Mouse (Mus musculus): ENCODE measurements around the gene Gm45713.

- TF ChIP-seq CTCF (IDR thresholded peaks at IDR 0.05; ENCODE audit: borderline replicate concordance, insufficient read depth, low read depth, low read length) (no peak), POLR2A (IDR thresholded peaks at IDR 0.05; ENCODE audit: borderline replicate concordance, insufficient read depth, low read length) (no peak)
Observed at GRCm38 (mm10) chr7:45076501-45076900, 59.5 kb downstream of the Gm45713 start.
